Mouse (Mus musculus): ENCODE results near the gene Hpse2.

DNA sequence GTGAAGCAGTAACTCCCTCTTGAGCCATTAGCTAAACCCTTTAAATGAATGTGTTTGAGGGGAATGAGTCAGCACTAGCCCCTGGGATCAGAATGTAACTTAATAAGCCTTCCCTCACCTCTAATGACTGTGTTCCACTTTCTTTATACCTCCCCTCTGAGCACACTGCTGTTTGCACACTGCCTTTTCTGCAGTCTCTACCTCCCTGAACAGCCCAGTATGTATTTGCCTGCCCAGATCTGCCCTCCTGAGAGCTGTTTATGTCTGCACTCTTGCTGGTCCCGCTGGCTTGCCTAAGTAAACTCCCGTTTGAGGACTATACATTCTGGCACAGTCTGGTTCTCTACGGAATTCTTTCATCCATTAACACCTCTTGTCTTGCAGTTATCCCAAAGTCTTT lies 525.1 kb downstream of the Hpse2 start:
- TF ChIP-seq CTCF (conservative IDR thresholded peaks at IDR 0.05; ENCODE audit: insufficient read depth, insufficient read length, low read depth, low read length) (no peak), POLR2A (IDR thresholded peaks at IDR 0.05; ENCODE audit: low read depth, low read length) (no peak)

All from kidney, adult 2 months (tissue).